Comparison of ENCODE assay signal across 9 mouse cellular contexts in the genomic region with DNA sequence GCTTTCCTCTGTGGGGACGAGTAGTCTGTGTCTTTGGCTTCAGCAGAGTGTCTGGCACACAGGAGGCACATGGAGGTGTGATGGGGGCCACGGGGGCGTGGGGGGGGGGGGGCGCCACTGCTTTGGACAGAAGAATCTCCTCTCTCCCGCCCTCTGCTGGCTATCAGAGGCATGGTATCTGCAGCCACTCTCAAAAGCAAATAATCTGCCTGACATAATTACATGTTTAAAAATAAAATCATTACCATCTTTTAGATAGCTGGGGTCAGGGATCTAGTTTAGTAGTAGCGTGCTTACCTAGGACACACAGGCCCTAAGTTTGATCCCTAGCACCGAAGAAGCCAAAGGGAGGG.
DNase-seq lines count a peak whose midpoint lies in the region; ATAC-seq lines count a peak whose summit lies in the region.
"Had no signal": no experiment of that assay in that cellular context is flagged by ENCODE, and none has a peak within 500 bp of the region (broad histone marks: within the 10 kb centered on the region; RNA-seq: fewer than 3 reads in every experiment).

No protein-coding gene starts in this region.

- H3K4me3 ChIP-seq in heart, embryonic 13.5 days, result peak overlapping the region; percentile 34
- H3K4me3 ChIP-seq in forebrain, embryonic 14.5 days (ENCODE audit: low read depth, low read length), result no peak overlapping the region
- H3K4me3 ChIP-seq in liver, embryonic 11.5 days (ENCODE audit: low read depth, low read length), result no peak overlapping the region

- WGBS in heart, embryonic 13.5 days, result 1% methylated on average over 6 of the region's 7 CpGs
- 15% methylated on average over 6 of the region's 7 CpGs for WGBS in forebrain, embryonic 14.5 days
- WGBS in liver, embryonic 11.5 days, result 8% methylated on average over 6 of the region's 7 CpGs

- H3K9me3 ChIP-seq in heart, embryonic 13.5 days, result no peaks in the 10 kb centered on the region
- H3K9me3 ChIP-seq in forebrain, embryonic 14.5 days (replicated peaks; ENCODE audit: control insufficient read depth, low read length), result no peaks in the 10 kb centered on the region
- H3K9me3 ChIP-seq in liver, embryonic 11.5 days (ENCODE audit: control insufficient read depth, low read length), result no peaks in the 10 kb centered on the region

- no peak for DNase-seq in heart, adult 18-20 months
- peak; percentile 44 for DNase-seq in NIH3T3 (ENCODE audit: low read depth)
- peak; percentile 33 for DNase-seq in forebrain, embryonic 14.5 days (ENCODE audit: low spot score)
- DNase-seq in liver, embryonic 11.5 days (ENCODE audit: low spot score), result no peak
- peak; percentile 59 for DNase-seq in retina, embryonic 14.5 days (ENCODE audit: low spot score)
- no peak for DNase-seq in adrenal gland, adult 8-10 months

- no peak for ATAC-seq in heart, embryonic 13.5 days (ENCODE audit: extremely low read depth, insufficient number of reproducible peaks, low FRiP score, low TSS enrichment)
- 0 out of 2 replicates have a peak, but pooled peaks have one; percentile 21 for ATAC-seq in forebrain, embryonic 14.5 days
- ATAC-seq in liver, embryonic 11.5 days (replicated peaks; ENCODE audit: low FRiP score), result no peak
- ATAC-seq in activated CD4-positive, CD25-positive, alpha-beta regulatory T cell, adult 4 months, result no peak

- peak overlapping the region; percentile 73 for H3K9ac ChIP-seq in heart, embryonic 13.5 days
- H3K9ac ChIP-seq in forebrain, embryonic 14.5 days (ENCODE audit: low read length), result no peak overlapping the region
- H3K9ac ChIP-seq in liver, embryonic 11.5 days (ENCODE audit: low read depth, low read length), result no peak overlapping the region

- H3K36me3 ChIP-seq in heart, embryonic 13.5 days, result no peaks in the 10 kb centered on the region
- no peaks in the 10 kb centered on the region for H3K36me3 ChIP-seq in forebrain, embryonic 14.5 days (ENCODE audit: control insufficient read depth, insufficient read depth, low read length)
- H3K36me3 ChIP-seq in liver, embryonic 11.5 days (ENCODE audit: control insufficient read depth, insufficient read depth, low read length), result no peaks in the 10 kb centered on the region

- H3K4me1 ChIP-seq in heart, embryonic 13.5 days, result peaks cover 41% of the 10 kb centered on the region
- H3K4me1 ChIP-seq in forebrain, embryonic 14.5 days (ENCODE audit: control insufficient read depth, insufficient read depth, low read length), result peaks cover 4% of the 10 kb centered on the region; the same call in 1 of the 2 replicates
- H3K4me1 ChIP-seq in liver, embryonic 11.5 days (replicated peaks; ENCODE audit: control insufficient read depth, insufficient read depth, low read length), result 0 out of 2 replicates have a peak, but pooled peaks cover 4% of the 10 kb centered on the region

- H3K27me3 ChIP-seq in heart, embryonic 13.5 days (replicated peaks), result no peaks in the 10 kb centered on the region
- H3K27me3 ChIP-seq in forebrain, embryonic 14.5 days (replicated peaks; ENCODE audit: control insufficient read depth, insufficient read depth, low read length), result no peaks in the 10 kb centered on the region
- H3K27me3 ChIP-seq in liver, embryonic 11.5 days (replicated peaks; ENCODE audit: control insufficient read depth, insufficient read depth, low read length), result no peaks in the 10 kb centered on the region

- H3K27ac ChIP-seq in heart, embryonic 13.5 days (replicated peaks), result peak overlapping the region; percentile 72
- no peak overlapping the region for H3K27ac ChIP-seq in forebrain, embryonic 14.5 days (ENCODE audit: low read depth, low read length)
- no peak overlapping the region for H3K27ac ChIP-seq in liver, embryonic 11.5 days (ENCODE audit: low read depth, low read length)
- H3K27ac ChIP-seq: macrophage had no signal

- peak overlapping the region; percentile 69 for H3K4me2 ChIP-seq in heart, embryonic 13.5 days
- no peak overlapping the region for H3K4me2 ChIP-seq in forebrain, embryonic 14.5 days (ENCODE audit: low read length)
- H3K4me2 ChIP-seq in liver, embryonic 11.5 days, result peak overlapping the region; percentile 50

Comparison
In these comparisons a context has a peak if more than half of its experiments do, and no peak if none do; other contexts are left out.
1. DNase-seq: peak in NIH3T3 (single experiment), forebrain, embryonic 14.5 days (single experiment) and retina, embryonic 14.5 days (single experiment); none in heart, adult 18-20 months (0 of 2), liver, embryonic 11.5 days (single experiment) and adrenal gland, adult 8-10 months (single experiment).